Mouse (Mus musculus): ENCODE data around the gene Wfdc6b. TPM values are rescaled to one million over a fixed set of nuclear protein-coding genes. Genes with fewer than 3 reads are reported as not detected.

Gene Wfdc6b
- polyA plus RNA-seq, 1 experiment: not detected

GRCm38 (mm10) chr2:164641881-164642673 is 28.8 kb downstream of the Wfdc6b start:
- TF ChIP-seq POLR2A (IDR thresholded peaks at IDR 0.05; ENCODE audit: insufficient read depth, low read length): no peak
- TF ChIP-seq EP300 (IDR thresholded peaks at IDR 0.05; ENCODE audit: insufficient read depth, low read depth, low read length): no peak
- TF ChIP-seq CTCF (IDR thresholded peaks at IDR 0.05; ENCODE audit: low read depth, low read length): no peak
- no peaks in the 10 kb centered on the region for H3K36me3 ChIP-seq (ENCODE audit: control insufficient read depth, insufficient read depth, low read length, poor library complexity, severe bottlenecking)
- H3K9ac ChIP-seq (ENCODE audit: low read depth, poor library complexity, severe bottlenecking): no peak overlapping the region
- H3K27me3 ChIP-seq (ENCODE audit: control insufficient read depth, insufficient read depth, low read length, poor library complexity, severe bottlenecking): no peaks in the 10 kb centered on the region
- H3K4me1 ChIP-seq (ENCODE audit: control insufficient read depth, insufficient read depth, low read length): no peaks in the 10 kb centered on the region
- no peak overlapping the region for H3K4me3 ChIP-seq (ENCODE audit: low read depth, low read length)
- no peak overlapping the region for H3K27ac ChIP-seq (ENCODE audit: insufficient read depth, low read length)
- no peaks in the 10 kb centered on the region for H3K9me3 ChIP-seq (replicated peaks; ENCODE audit: control insufficient read depth, insufficient read depth, low read length, poor library complexity, severe bottlenecking)

DNA sequence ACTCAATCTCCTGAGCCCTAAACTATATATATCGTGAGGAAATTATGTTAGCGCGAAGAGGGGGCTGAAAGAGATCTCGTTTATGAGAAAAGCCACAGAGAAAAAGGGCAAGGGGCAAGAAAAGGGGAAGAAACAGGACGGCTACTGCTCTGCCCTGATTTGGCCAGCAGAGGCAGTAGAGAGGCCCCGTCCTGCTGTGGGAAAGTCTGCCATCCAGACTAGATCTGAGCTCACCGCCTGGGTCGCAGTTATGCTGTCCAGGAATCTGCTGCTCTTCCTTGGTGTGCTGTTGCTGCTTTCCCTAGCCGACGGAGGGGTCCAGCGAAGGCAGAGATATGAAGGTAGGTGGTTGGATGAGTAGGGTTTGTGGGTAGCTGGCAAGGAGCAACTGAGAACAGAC is 42.5 kb downstream of the Wfdc6b start, which contains the start of gene Wfdc10:
Wfdc10 (plus strand) TSS at position 189 of the 400 bp plus-strand sequence.
- Histone ChIP-seq H3K27me3 (ENCODE audit: control insufficient read depth, insufficient read depth, low read length, poor library complexity, severe bottlenecking) (no peaks in the 10 kb centered on the region), H3K36me3 (ENCODE audit: control insufficient read depth, insufficient read depth, low read length, poor library complexity, severe bottlenecking) (no peaks in the 10 kb centered on the region), H3K9ac (ENCODE audit: low read depth, poor library complexity, severe bottlenecking) (no peak within 1 kb of the TSS), H3K4me3 (ENCODE audit: low read depth, low read length) (peak within 1 kb of the TSS; percentile 35; the same call in 1 of the 2 replicates), H3K4me1 (ENCODE audit: control insufficient read depth, insufficient read depth, low read length) (no peaks in the 10 kb centered on the region), H3K9me3 (replicated peaks; ENCODE audit: control insufficient read depth, insufficient read depth, low read length, poor library complexity, severe bottlenecking) (no peaks in the 10 kb centered on the region), H3K27ac (ENCODE audit: insufficient read depth, low read length) (no peak within 1 kb of the TSS)
- TF ChIP-seq POLR2A (IDR thresholded peaks at IDR 0.05; ENCODE audit: insufficient read depth, low read length) (no peak), CTCF (IDR thresholded peaks at IDR 0.05; ENCODE audit: low read depth, low read length) (peak; percentile 86), EP300 (IDR thresholded peaks at IDR 0.05; ENCODE audit: insufficient read depth, low read depth, low read length) (no peak)

GRCm38 (mm10) chr2:164656483-164656882 is 43.2 kb downstream of the Wfdc6b start, which contains the start of gene Wfdc9:
TSS of gene Wfdc9 (minus strand) at chr2:164656583.
- H3K4me1 ChIP-seq (ENCODE audit: control insufficient read depth, insufficient read depth, low read length): no peaks in the 10 kb centered on the region
- TF ChIP-seq EP300 (IDR thresholded peaks at IDR 0.05; ENCODE audit: insufficient read depth, low read depth, low read length): no peak
- TF ChIP-seq POLR2A (IDR thresholded peaks at IDR 0.05; ENCODE audit: insufficient read depth, low read length): no peak
- no peak for TF ChIP-seq CTCF (IDR thresholded peaks at IDR 0.05; ENCODE audit: low read depth, low read length)
- no peak within 1 kb of the TSS for H3K9ac ChIP-seq (ENCODE audit: low read depth, poor library complexity, severe bottlenecking)
- H3K9me3 ChIP-seq (replicated peaks; ENCODE audit: control insufficient read depth, insufficient read depth, low read length, poor library complexity, severe bottlenecking): no peaks in the 10 kb centered on the region
- no peak within 1 kb of the TSS for H3K27ac ChIP-seq (ENCODE audit: insufficient read depth, low read length)
- peak within 1 kb of the TSS; percentile 35; the same call in 1 of the 2 replicates for H3K4me3 ChIP-seq (ENCODE audit: low read depth, low read length)
- no peaks in the 10 kb centered on the region for H3K36me3 ChIP-seq (ENCODE audit: control insufficient read depth, insufficient read depth, low read length, poor library complexity, severe bottlenecking)
- no peaks in the 10 kb centered on the region for H3K27me3 ChIP-seq (ENCODE audit: control insufficient read depth, insufficient read depth, low read length, poor library complexity, severe bottlenecking)

DNA sequence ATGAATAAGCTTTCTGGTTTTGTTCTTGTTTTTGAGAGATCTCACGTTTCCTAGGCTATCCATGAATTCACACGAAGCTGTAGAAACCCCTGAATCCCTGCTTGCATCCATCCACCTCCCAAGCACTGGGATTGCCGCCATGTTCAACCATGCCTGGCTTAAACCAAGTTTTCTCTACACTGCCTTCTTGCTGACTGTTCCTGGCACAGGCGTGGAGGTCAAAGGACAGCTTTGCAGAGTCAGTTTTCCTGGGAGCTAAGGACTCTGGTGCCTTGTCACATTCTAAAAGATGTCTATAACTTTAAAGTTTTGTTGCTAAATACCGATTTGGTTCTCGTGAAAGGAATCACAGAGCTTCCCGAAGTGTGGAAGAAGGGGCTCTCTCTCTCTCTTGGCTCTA is 51.5 kb downstream of the Wfdc6b start:
- H3K36me3 ChIP-seq (ENCODE audit: control insufficient read depth, insufficient read depth, low read length, poor library complexity, severe bottlenecking): no peaks in the 10 kb centered on the region
- no peak overlapping the region for H3K27ac ChIP-seq (ENCODE audit: insufficient read depth, low read length)
- TF ChIP-seq POLR2A (IDR thresholded peaks at IDR 0.05; ENCODE audit: insufficient read depth, low read length): no peak
- TF ChIP-seq CTCF (IDR thresholded peaks at IDR 0.05; ENCODE audit: low read depth, low read length): no peak
- no peak for TF ChIP-seq EP300 (IDR thresholded peaks at IDR 0.05; ENCODE audit: insufficient read depth, low read depth, low read length)
- H3K9ac ChIP-seq (ENCODE audit: low read depth, poor library complexity, severe bottlenecking): no peak overlapping the region
- peaks cover 7% of the 10 kb centered on the region; the same call in 1 of the 2 replicates for H3K9me3 ChIP-seq (replicated peaks; ENCODE audit: control insufficient read depth, insufficient read depth, low read length, poor library complexity, severe bottlenecking)
- H3K4me3 ChIP-seq (ENCODE audit: low read depth, low read length): no peak overlapping the region
- H3K4me1 ChIP-seq (ENCODE audit: control insufficient read depth, insufficient read depth, low read length): no peaks in the 10 kb centered on the region
- no peaks in the 10 kb centered on the region for H3K27me3 ChIP-seq (ENCODE audit: control insufficient read depth, insufficient read depth, low read length, poor library complexity, severe bottlenecking)

Other genes with a start within 250 kb of the Wfdc6b start
- gene Slpi, start 224.4 kb upstream of the Wfdc6b start, polyA plus RNA-seq (2011; ENCODE audit: insufficient read depth, insufficient read length, low read depth, missing spikeins): 1.6 and 1.8 TPM in 2 replicates
- not detected in 2 replicates for gene Rbpjl, start 210.4 kb upstream of the Wfdc6b start, polyA plus RNA-seq (2011; ENCODE audit: insufficient read depth, insufficient read length, low read depth, missing spikeins)
- gene Matn4, start 208.4 kb upstream of the Wfdc6b start, polyA plus RNA-seq (2011; ENCODE audit: insufficient read depth, insufficient read length, low read depth, missing spikeins): 0.93 and 1.7 TPM in 2 replicates
- 212 and 213 TPM in 2 replicates for gene Sdc4, start 169.6 kb upstream of the Wfdc6b start, polyA plus RNA-seq (2011; ENCODE audit: insufficient read depth, insufficient read length, low read depth, missing spikeins)
- gene Sys1, start 156.6 kb upstream of the Wfdc6b start, polyA plus RNA-seq (2011; ENCODE audit: insufficient read depth, insufficient read length, low read depth, missing spikeins): 13.3 and 19.8 TPM in 2 replicates
- gene Gm20458, start 152.6 kb upstream of the Wfdc6b start, polyA plus RNA-seq (2011; ENCODE audit: insufficient read depth, insufficient read length, low read depth, missing spikeins): 2.3 TPM in 1 of 2 replicates, not detected in the other
- not detected in 2 replicates for gene Trp53tg5, start 139.8 kb upstream of the Wfdc6b start, polyA plus RNA-seq (2011; ENCODE audit: insufficient read depth, insufficient read length, low read depth, missing spikeins)
- gene Dbndd2, start 127.4 kb upstream of the Wfdc6b start, polyA plus RNA-seq (2011; ENCODE audit: insufficient read depth, insufficient read length, low read depth, missing spikeins): 6.4 and 7.1 TPM in 2 replicates
- gene Pigt, start 116.0 kb upstream of the Wfdc6b start, polyA plus RNA-seq (2011; ENCODE audit: insufficient read depth, insufficient read length, low read depth, missing spikeins): 49.9 and 52.7 TPM in 2 replicates
- gene Wfdc2, start 51.1 kb upstream of the Wfdc6b start, polyA plus RNA-seq (2011; ENCODE audit: insufficient read depth, insufficient read length, low read depth, missing spikeins): 123 and 135 TPM in 2 replicates
- not detected in 2 replicates for gene Spint3, start 40.1 kb upstream of the Wfdc6b start, polyA plus RNA-seq (2011; ENCODE audit: insufficient read depth, insufficient read length, low read depth, missing spikeins)
- gene Wfdc6a, start 28.1 kb upstream of the Wfdc6b start, polyA plus RNA-seq (2011; ENCODE audit: insufficient read depth, insufficient read length, low read depth, missing spikeins): not detected in 2 replicates
- gene Eppin, start 19.9 kb upstream of the Wfdc6b start, polyA plus RNA-seq (2011; ENCODE audit: insufficient read depth, insufficient read length, low read depth, missing spikeins): not detected in 2 replicates
- not detected in 2 replicates for gene Wfdc8, start 104 bp downstream of the Wfdc6b start, polyA plus RNA-seq (2011; ENCODE audit: insufficient read depth, insufficient read length, low read depth, missing spikeins)
- gene Wfdc16, start 25.3 kb downstream of the Wfdc6b start, polyA plus RNA-seq (2011; ENCODE audit: insufficient read depth, insufficient read length, low read depth, missing spikeins): not detected in 2 replicates
- not detected in 2 replicates for gene Wfdc10, start 42.5 kb downstream of the Wfdc6b start, polyA plus RNA-seq (2011; ENCODE audit: insufficient read depth, insufficient read length, low read depth, missing spikeins)
- gene Wfdc9, start 43.1 kb downstream of the Wfdc6b start, polyA plus RNA-seq (2011; ENCODE audit: insufficient read depth, insufficient read length, low read depth, missing spikeins): not detected in 2 replicates
- gene Wfdc11, start 60.6 kb downstream of the Wfdc6b start, polyA plus RNA-seq (2011; ENCODE audit: insufficient read depth, insufficient read length, low read depth, missing spikeins): not detected in 2 replicates
- 0.57 TPM in 1 of 2 replicates, not detected in the other for gene Wfdc13, start 71.6 kb downstream of the Wfdc6b start, polyA plus RNA-seq (2011; ENCODE audit: insufficient read depth, insufficient read length, low read depth, missing spikeins)
- not detected in 2 replicates for gene Spint4, start 85.0 kb downstream of the Wfdc6b start, polyA plus RNA-seq (2011; ENCODE audit: insufficient read depth, insufficient read length, low read depth, missing spikeins)
- not detected in 2 replicates for gene Spint5, start 101.8 kb downstream of the Wfdc6b start, polyA plus RNA-seq (2011; ENCODE audit: insufficient read depth, insufficient read length, low read depth, missing spikeins)
- gene Wfdc3, start 132.4 kb downstream of the Wfdc6b start, polyA plus RNA-seq (2011; ENCODE audit: insufficient read depth, insufficient read length, low read depth, missing spikeins): 0.60 and 1.7 TPM in 2 replicates
- gene Dnttip1, start 132.5 kb downstream of the Wfdc6b start, polyA plus RNA-seq (2011; ENCODE audit: insufficient read depth, insufficient read length, low read depth, missing spikeins): 26.7 and 30.4 TPM in 2 replicates
- gene Ube2c, start 156.4 kb downstream of the Wfdc6b start, polyA plus RNA-seq (2011; ENCODE audit: insufficient read depth, insufficient read length, low read depth, missing spikeins): 366 and 371 TPM in 2 replicates
- 0.88 and 1.6 TPM in 2 replicates for gene Tnnc2, start 166.4 kb downstream of the Wfdc6b start, polyA plus RNA-seq (2011; ENCODE audit: insufficient read depth, insufficient read length, low read depth, missing spikeins)
- gene Snx21, start 172.3 kb downstream of the Wfdc6b start, polyA plus RNA-seq (2011; ENCODE audit: insufficient read depth, insufficient read length, low read depth, missing spikeins): 10.7 and 11.2 TPM in 2 replicates
- gene Acot8, start 191.4 kb downstream of the Wfdc6b start, polyA plus RNA-seq (2011; ENCODE audit: insufficient read depth, insufficient read length, low read depth, missing spikeins): 15.0 and 15.7 TPM in 2 replicates
- gene Zswim3, start 191.6 kb downstream of the Wfdc6b start, polyA plus RNA-seq (2011; ENCODE audit: insufficient read depth, insufficient read length, low read depth, missing spikeins): 10.7 and 12.1 TPM in 2 replicates
- gene Zswim1, start 209.2 kb downstream of the Wfdc6b start, polyA plus RNA-seq (2011; ENCODE audit: insufficient read depth, insufficient read length, low read depth, missing spikeins): 39.5 and 50.0 TPM in 2 replicates
- gene Spata25, start 215.0 kb downstream of the Wfdc6b start, polyA plus RNA-seq (2011; ENCODE audit: insufficient read depth, insufficient read length, low read depth, missing spikeins): not detected in 2 replicates
- 75.3 and 83.4 TPM in 2 replicates for gene Ctsa, start 219.4 kb downstream of the Wfdc6b start, polyA plus RNA-seq (2011; ENCODE audit: insufficient read depth, insufficient read length, low read depth, missing spikeins)
- 2.2 and 2.8 TPM in 2 replicates for gene Neurl2, start 219.9 kb downstream of the Wfdc6b start, polyA plus RNA-seq (2011; ENCODE audit: insufficient read depth, insufficient read length, low read depth, missing spikeins)
- gene Pltp, start 244.2 kb downstream of the Wfdc6b start, polyA plus RNA-seq (2011; ENCODE audit: insufficient read depth, insufficient read length, low read depth, missing spikeins): 52.4 and 55.9 TPM in 2 replicates